In genomic region chr2:45097969-45098368, GRCm38 (mm10) we compare ENCODE assay signal across 8 mouse cellular contexts. TPM values are rescaled to one million over a fixed set of nuclear protein-coding genes. Genes with fewer than 3 reads are reported as not detected.
DNase-seq lines count a peak whose midpoint lies in the region; ATAC-seq and TF ChIP-seq lines count a peak whose summit lies in the region.

No protein-coding gene starts in this region.

- no peak overlapping the region for H3K4me3 ChIP-seq in heart, adult 2 months
- no peak overlapping the region for H3K4me3 ChIP-seq in liver, embryonic 12.5 days

- intact Hi-C loops in heart, adult 2 months (cut with DNase I): no loop called here
- intact Hi-C loops in heart, postnatal 10 days (cut with DNase I): no loop called here

- peaks cover 19% of the 10 kb centered on the region for H3K4me1 ChIP-seq in heart, adult 2 months (ENCODE audit: control insufficient read depth, insufficient read depth, low read length)
- peaks cover 66% of the 10 kb centered on the region for H3K4me1 ChIP-seq in liver, embryonic 12.5 days

- no peaks in the 10 kb centered on the region for H3K9me3 ChIP-seq in liver, embryonic 12.5 days (replicated peaks)

- TF ChIP-seq POLR2A in heart, adult 2 months (IDR thresholded peaks at IDR 0.05; ENCODE audit: insufficient read depth, low read depth, low read length): no peak

- H3K36me3 ChIP-seq in heart, adult 2 months (ENCODE audit: control insufficient read depth, insufficient read depth, low read length): peaks cover 41% of the 10 kb centered on the region
- H3K36me3 ChIP-seq in liver, embryonic 12.5 days: peaks cover 49% of the 10 kb centered on the region

- H3K9ac ChIP-seq in heart, adult 2 months (ENCODE audit: low read depth, low read length): no peak overlapping the region
- peak overlapping the region; percentile 50 for H3K9ac ChIP-seq in liver, embryonic 12.5 days

- TF ChIP-seq EP300 in heart, adult 2 months (IDR thresholded peaks at IDR 0.05; ENCODE audit: insufficient read depth, low read depth, low read length): no peak

- DNase-seq in heart, adult 2 months: no peak
- no peak for DNase-seq in heart, postnatal 10 days
- peak; percentile 23 for DNase-seq in ZHBTc4 (ENCODE audit: low read depth, low spot score)
- peak; percentile 23 for DNase-seq in heart, postnatal 4 days
- no peak for DNase-seq in thymus, postnatal 10 days (ENCODE audit: low spot score in 2 of 2)

- peak overlapping the region; percentile 10 for H3K4me2 ChIP-seq in liver, embryonic 12.5 days

- no peak for TF ChIP-seq CTCF in heart, adult 2 months (IDR thresholded peaks at IDR 0.05)

- H3K27ac ChIP-seq in heart, adult 2 months: peak overlapping the region; percentile 47
- H3K27ac ChIP-seq in liver, embryonic 12.5 days: peak overlapping the region; percentile 43; the same call in 1 of the 2 replicates

- no peaks in the 10 kb centered on the region for H3K27me3 ChIP-seq in heart, adult 2 months (ENCODE audit: control insufficient read depth, insufficient read depth, low read length)
- no peaks in the 10 kb centered on the region for H3K27me3 ChIP-seq in liver, embryonic 12.5 days (replicated peaks)

- peak; percentile 39; the same call in 1 of the 2 replicates for ATAC-seq in liver, embryonic 12.5 days
- ATAC-seq in frontal cortex, adult (ENCODE audit: low TSS enrichment): no peak
- ATAC-seq in erythroblast, adult 5-6 weeks (replicated peaks; ENCODE audit: low FRiP score, poor library complexity, severe bottlenecking): no peak

- 11% methylated on average over 5 of the region's 5 CpGs for WGBS in heart, adult 2 months
- 10% methylated on average over 5 of the region's 5 CpGs for WGBS in liver, embryonic 12.5 days (ENCODE audit: insufficient replicate concordance)

- H3K79me2 ChIP-seq in heart, adult 2 months (replicated peaks; ENCODE audit: control insufficient read depth, insufficient read depth, low read length): no peaks in the 10 kb centered on the region

RNA-seq across cellular contexts. Expression of gene Zeb2, which starts 19.2 kb away (rescaled TPM):
- total RNA-seq in heart, adult 2 months (2021): 10 to 100 TPM; 46.7 to 50.0 TPM
- polyA plus RNA-seq in heart, adult 2 months (2012; rRNA removed): 16.5 and 34.3 TPM in 2 replicates
- 10 to 100 TPM; 62.7 to 77.7 TPM for total RNA-seq in heart, postnatal 10 days (2021)
- total RNA-seq in heart, postnatal 4 days (2021): 10 to 100 TPM; 59.7 to 66.5 TPM
- 22.1 and 24.3 TPM in 2 replicates for polyA plus RNA-seq in liver, embryonic 12.5 days (2016; fragmentation: Nextera tagmentation; extraction: Ambion mirVana)
- total RNA-seq in erythroblast, adult 5-6 weeks (2015; ENCODE audit: low replicate concordance): 33.2 and 42.6 TPM in 2 replicates
- total RNA-seq in erythroblast, adult 5-6 weeks (2017; ENCODE audit: low replicate concordance): 39.3 and 42.8 TPM in 2 replicates

Comparison
In these comparisons a context has a peak if more than half of its experiments do, and no peak if none do; other contexts are left out.
1. DNase-seq: peak in ZHBTc4 (single experiment) and heart, postnatal 4 days (single experiment); none in heart, adult 2 months (0 of 2), heart, postnatal 10 days (0 of 2) and thymus, postnatal 10 days (0 of 2).